Mouse (Mus musculus) ovary, postnatal 36 days (tissue): ENCODE measurements around the gene Zc3hav1l.

Source experiments
- DNase-seq: peaks from one replicate; pipeline ENCODE4 v3.0.0; 2022; ENCODE audit warnings: low spot score, mixed read lengths

The Zc3hav1l gene

GRCm38 (mm10) chr6:38298761-38299401 lies at the start of gene Zc3hav1l:
Gene Zc3hav1l (minus strand): TSS chr6:38299259.
- peak; percentile 82 for DNase-seq

- no peak for DNase-seq
These were observed 48.8 kb upstream of the Zc3hav1l start for GRCm38 (mm10) chr6:38347875-38348274.

GRCm38 (mm10) chr6:38345796-38346195 lies 46.7 kb upstream of the Zc3hav1l start:
- peak; percentile 52 for DNase-seq

GRCm38 (mm10) chr6:38344006-38344670 lies 45.1 kb upstream of the Zc3hav1l start:
- no peak for DNase-seq

- no peak for DNase-seq
These were observed 44.5 kb upstream of the Zc3hav1l start for GRCm38 (mm10) chr6:38343581-38343980.

DNA sequence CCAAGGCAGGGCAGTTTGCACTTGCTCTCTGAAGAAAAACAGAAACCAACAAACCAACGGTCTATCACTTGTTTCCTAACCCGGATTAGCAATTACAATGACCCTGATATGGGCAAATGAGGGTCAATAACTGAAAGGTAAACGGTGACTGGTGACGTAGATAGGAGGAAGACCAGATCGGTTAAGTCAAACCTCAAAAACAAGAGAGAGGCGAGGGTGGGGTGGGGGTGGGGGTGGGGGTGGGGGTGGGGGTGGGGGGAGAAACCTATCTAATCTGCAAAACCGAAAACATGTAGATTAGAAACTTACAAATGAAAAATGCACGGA lies 43.6 kb upstream of the Zc3hav1l start:
- DNase-seq: no peak

- DNase-seq: peak; percentile 36
These were observed 42.9 kb upstream of the Zc3hav1l start for GRCm38 (mm10) chr6:38341751-38342665.

GRCm38 (mm10) chr6:38339078-38339477 lies 40.0 kb upstream of the Zc3hav1l start:
- no peak for DNase-seq

GRCm38 (mm10) chr6:38337951-38338350 lies 38.9 kb upstream of the Zc3hav1l start:
- peak; percentile 39 for DNase-seq

DNA sequence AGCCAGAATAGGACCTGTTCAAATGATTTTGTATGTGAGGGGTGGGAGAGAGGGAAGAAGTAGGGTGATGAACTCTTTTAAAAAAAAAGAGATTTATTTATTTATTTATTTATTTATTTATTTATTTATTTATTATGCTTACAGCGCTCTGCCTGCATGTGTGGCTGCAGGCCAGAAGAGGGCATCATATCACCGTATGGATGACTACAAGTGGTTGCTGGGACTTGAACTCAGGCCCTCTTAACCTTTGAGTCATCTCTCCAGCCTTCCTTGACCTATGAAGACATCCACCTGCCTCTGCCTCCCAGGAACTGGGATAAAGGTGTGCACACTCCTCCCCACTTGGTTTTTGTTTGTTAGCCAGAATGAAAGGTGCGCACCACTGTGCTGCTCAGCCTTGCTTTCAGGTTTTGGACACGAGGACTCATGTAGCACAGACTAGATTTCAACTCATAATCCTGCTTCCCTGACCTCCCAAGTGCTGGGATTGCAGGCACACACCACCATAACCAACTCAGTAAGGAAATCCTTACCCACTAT lies 38.2 kb upstream of the Zc3hav1l start:
- no peak for DNase-seq

- no peak for DNase-seq
These were observed 36.2 kb upstream of the Zc3hav1l start for GRCm38 (mm10) chr6:38335264-38335663.

DNA sequence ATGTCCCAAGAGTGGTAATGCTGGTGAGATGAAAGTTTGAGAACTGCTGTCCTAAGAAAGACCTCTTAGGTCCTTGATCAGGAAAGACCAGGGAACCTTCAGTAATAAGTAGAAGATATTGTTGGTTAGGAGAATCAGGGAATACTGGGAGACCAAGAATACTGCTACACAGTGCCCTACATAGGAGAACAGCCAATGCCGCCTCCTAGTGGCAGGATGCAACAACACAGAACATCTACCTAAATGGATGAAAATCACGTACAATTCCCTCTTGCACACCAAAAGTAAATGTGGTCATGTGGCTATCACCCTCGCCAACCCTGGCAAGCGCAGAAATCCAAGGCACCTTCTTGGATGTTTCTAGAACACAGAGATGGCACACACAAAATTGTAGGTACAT lies 27.5 kb upstream of the Zc3hav1l start:
- no peak for DNase-seq

GRCm38 (mm10) chr6:38320621-38321020 lies 21.6 kb upstream of the Zc3hav1l start:
- no peak for DNase-seq

DNA sequence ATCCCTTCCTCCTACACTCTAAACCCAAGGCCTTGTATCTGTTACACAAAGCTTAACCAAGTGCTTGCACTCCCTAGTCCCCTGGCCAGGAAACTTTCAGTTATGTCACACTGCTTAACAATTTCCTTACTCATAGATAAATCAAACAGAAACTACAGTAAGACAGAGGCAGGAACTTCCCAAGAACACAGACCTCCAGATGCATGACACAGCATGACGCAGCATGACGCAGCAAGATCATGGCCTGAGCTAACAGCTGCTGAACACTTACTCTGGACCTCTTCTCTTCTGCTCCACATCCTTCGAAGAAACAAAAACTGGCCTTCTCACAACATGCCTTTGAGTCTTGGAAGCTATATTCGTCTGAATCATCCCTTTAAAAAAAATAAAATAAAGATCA lies 17.0 kb upstream of the Zc3hav1l start:
- no peak for DNase-seq

DNA sequence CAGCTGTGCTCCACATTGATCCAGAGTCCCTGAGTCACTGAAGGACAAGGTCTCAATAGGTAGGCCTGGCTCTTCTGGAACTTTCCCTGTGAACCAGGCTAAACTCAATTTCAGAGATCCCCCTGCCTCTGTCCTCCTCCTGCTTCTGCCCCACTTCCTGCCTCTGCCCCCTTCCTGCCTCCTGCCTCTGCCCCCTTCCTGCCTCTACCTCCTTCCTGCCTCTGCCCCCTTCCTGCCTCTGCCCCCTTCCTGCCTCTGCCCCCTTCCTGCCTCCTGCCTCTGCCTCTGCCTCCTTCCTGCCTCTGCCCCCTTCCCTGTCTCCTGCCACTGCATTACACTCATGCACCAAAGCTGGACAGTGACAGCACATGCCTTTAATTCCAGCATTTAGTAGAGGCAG lies 10.7 kb upstream of the Zc3hav1l start:
- no peak for DNase-seq

- no peak for DNase-seq
These were observed 5.9 kb upstream of the Zc3hav1l start for GRCm38 (mm10) chr6:38304981-38305380.

DNA sequence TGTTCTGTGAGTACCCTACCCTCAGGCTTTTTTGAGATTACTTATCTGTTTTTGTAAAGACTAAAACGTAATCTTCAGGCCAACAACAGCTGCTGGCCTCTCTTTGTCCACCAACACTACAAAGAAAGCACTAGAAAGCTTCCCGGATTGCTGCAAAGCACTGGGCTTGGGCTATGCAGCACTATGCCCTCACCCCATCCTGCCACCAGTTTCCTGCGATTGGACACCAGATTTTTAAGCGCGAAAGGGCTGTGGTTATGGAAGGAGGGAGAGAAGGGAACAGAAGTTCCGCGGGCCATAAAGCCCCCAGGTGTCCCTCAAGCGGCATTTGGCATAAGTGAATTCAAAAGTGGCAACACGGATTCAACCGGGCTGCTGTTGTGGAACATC lies 818 bp downstream of the Zc3hav1l start:
- peak; percentile 21 for DNase-seq

GRCm38 (mm10) chr6:38297580-38298245 lies 1.3 kb downstream of the Zc3hav1l start:
- DNase-seq: no peak

- no peak for DNase-seq
These were observed 5.4 kb downstream of the Zc3hav1l start for GRCm38 (mm10) chr6:38293708-38294107.

- DNase-seq: no peak
These were observed 6.0 kb downstream of the Zc3hav1l start for GRCm38 (mm10) chr6:38292871-38293646.

- DNase-seq: no peak
These were observed 14.6 kb downstream of the Zc3hav1l start for GRCm38 (mm10) chr6:38284422-38284821.
